Mouse (Mus musculus): ENCODE measurements at regions not wholly inside any gene's neighbourhood (a gene's known extent, or its start where the extent isn't known, plus 50 kb on each side); places are given as distances from the start of the nearest gene placed in this dataset.

- H3K4me3 ChIP-seq (ENCODE audit: low read depth, low read length): no peak overlapping the region
- H3K27me3 ChIP-seq (ENCODE audit: control insufficient read depth, insufficient read depth, low read length): no peaks in the 10 kb centered on the region
- ATAC-seq (ENCODE audit: low FRiP score, low TSS enrichment): no peak
- TF ChIP-seq EP300 (optimal IDR thresholded peaks at IDR 0.05) (no peak), CTCF (IDR thresholded peaks at IDR 0.05; ENCODE audit: low read depth) (no peak)
- H3K27ac ChIP-seq (replicated peaks): no peak overlapping the region
- no peaks in the 10 kb centered on the region for H3K9me3 ChIP-seq (ENCODE audit: control insufficient read depth, low read length)
- no peak overlapping the region for H3K4me2 ChIP-seq (replicated peaks; ENCODE audit: low read depth)
- H3K36me3 ChIP-seq (ENCODE audit: control insufficient read depth, insufficient read depth, low read length): no peaks in the 10 kb centered on the region
- H3K4me1 ChIP-seq (replicated peaks; ENCODE audit: control insufficient read depth, insufficient read depth): peaks cover 8% of the 10 kb centered on the region; the same call in 1 of the 2 replicates
- DNase-seq (ENCODE audit: low spot score): no peak
- 52% methylated on average over 10 of the region's 10 CpGs for WGBS
- no peak overlapping the region for H3K9ac ChIP-seq (ENCODE audit: low read length)
These were observed 70.9 kb upstream of the Slc25a33 start for GRCm38 (mm10) chr4:149844971-149845370.

- no peak for TF ChIP-seq CTCF (IDR thresholded peaks at IDR 0.05; ENCODE audit: low read depth)
- TF ChIP-seq EP300 (optimal IDR thresholded peaks at IDR 0.05): no peak
- no peak overlapping the region for H3K9ac ChIP-seq (ENCODE audit: low read length)
- H3K27me3 ChIP-seq (ENCODE audit: control insufficient read depth, insufficient read depth, low read length): no peaks in the 10 kb centered on the region
- DNase-seq (ENCODE audit: low spot score) (no peak), ATAC-seq (ENCODE audit: low FRiP score, low TSS enrichment) (no peak)
- H3K9me3 ChIP-seq (ENCODE audit: control insufficient read depth, low read length): no peaks in the 10 kb centered on the region
- 25% methylated on average over 10 of the region's 10 CpGs for WGBS
- H3K4me3 ChIP-seq (ENCODE audit: low read depth, low read length): no peak overlapping the region
- H3K27ac ChIP-seq (replicated peaks): no peak overlapping the region
- no peaks in the 10 kb centered on the region for H3K36me3 ChIP-seq (ENCODE audit: control insufficient read depth, insufficient read depth, low read length)
- H3K4me1 ChIP-seq (replicated peaks; ENCODE audit: control insufficient read depth, insufficient read depth): peaks cover 8% of the 10 kb centered on the region; the same call in 1 of the 2 replicates
- H3K4me2 ChIP-seq (replicated peaks; ENCODE audit: low read depth): no peak overlapping the region
These were observed 69.7 kb upstream of the Slc25a33 start for GRCm38 (mm10) chr4:149843736-149844135.

DNA sequence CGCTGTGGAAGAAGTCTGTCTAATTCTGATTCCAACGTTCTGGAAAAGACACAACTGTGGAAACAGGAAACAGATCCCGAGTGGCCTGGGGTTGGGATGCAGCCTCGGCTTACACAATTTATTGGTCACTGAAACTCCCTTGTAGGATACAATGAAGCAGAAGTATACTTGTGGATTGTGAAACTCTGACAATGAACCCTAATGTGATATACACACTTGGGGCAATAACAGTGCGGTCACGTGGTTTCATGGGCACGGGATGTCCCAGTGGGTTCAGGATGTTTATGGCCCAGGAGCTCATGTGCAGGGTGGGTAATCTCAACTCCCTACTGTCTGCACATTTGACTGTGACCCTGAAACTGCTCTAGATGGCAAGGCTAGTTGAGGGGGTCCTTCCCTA is 68.8 kb upstream of the Slc25a33 start:
- no peaks in the 10 kb centered on the region for H3K9me3 ChIP-seq (ENCODE audit: control insufficient read depth, low read length)
- no peak for DNase-seq (ENCODE audit: low spot score)
- no peaks in the 10 kb centered on the region for H3K27me3 ChIP-seq (ENCODE audit: control insufficient read depth, insufficient read depth, low read length)
- 83% methylated on average over 7 of the region's 7 CpGs for WGBS
- H3K4me2 ChIP-seq (replicated peaks; ENCODE audit: low read depth): no peak overlapping the region
- no peak overlapping the region for H3K27ac ChIP-seq (replicated peaks)
- peaks cover 8% of the 10 kb centered on the region; the same call in 1 of the 2 replicates for H3K4me1 ChIP-seq (replicated peaks; ENCODE audit: control insufficient read depth, insufficient read depth)
- H3K9ac ChIP-seq (ENCODE audit: low read length): no peak overlapping the region
- no peaks in the 10 kb centered on the region for H3K36me3 ChIP-seq (ENCODE audit: control insufficient read depth, insufficient read depth, low read length)
- ATAC-seq (ENCODE audit: low FRiP score, low TSS enrichment): no peak
- TF ChIP-seq CTCF (IDR thresholded peaks at IDR 0.05; ENCODE audit: low read depth) (no peak), EP300 (optimal IDR thresholded peaks at IDR 0.05) (no peak)
- H3K4me3 ChIP-seq (ENCODE audit: low read depth, low read length): no peak overlapping the region

GRCm38 (mm10) chr4:149841856-149842255 is 67.8 kb upstream of the Slc25a33 start:
- Histone ChIP-seq H3K27ac (replicated peaks) (no peak overlapping the region), H3K4me1 (replicated peaks; ENCODE audit: control insufficient read depth, insufficient read depth) (peaks cover 5% of the 10 kb centered on the region; the same call in 1 of the 2 replicates), H3K9ac (ENCODE audit: low read length) (no peak overlapping the region), H3K4me2 (replicated peaks; ENCODE audit: low read depth) (no peak overlapping the region), H3K36me3 (ENCODE audit: control insufficient read depth, insufficient read depth, low read length) (no peaks in the 10 kb centered on the region), H3K4me3 (ENCODE audit: low read depth, low read length) (no peak overlapping the region), H3K9me3 (ENCODE audit: control insufficient read depth, low read length) (no peaks in the 10 kb centered on the region), H3K27me3 (ENCODE audit: control insufficient read depth, insufficient read depth, low read length) (no peaks in the 10 kb centered on the region)
- WGBS: 76% methylated on average over 6 of the region's 6 CpGs
- peak; percentile 41; the same call in 1 of the 2 replicates for ATAC-seq (ENCODE audit: low FRiP score, low TSS enrichment)
- peak; percentile 81 for TF ChIP-seq CTCF (IDR thresholded peaks at IDR 0.05; ENCODE audit: low read depth)
- TF ChIP-seq EP300 (optimal IDR thresholded peaks at IDR 0.05): no peak
- DNase-seq (ENCODE audit: low spot score): peak; percentile 76

- peak; percentile 39 for DNase-seq (ENCODE audit: low spot score)
- TF ChIP-seq CTCF (IDR thresholded peaks at IDR 0.05; ENCODE audit: low read depth) (no peak), EP300 (optimal IDR thresholded peaks at IDR 0.05) (no peak)
- WGBS: 65% methylated on average over 12 of the region's 12 CpGs
- Histone ChIP-seq H3K36me3 (ENCODE audit: control insufficient read depth, insufficient read depth, low read length) (no peaks in the 10 kb centered on the region), H3K9me3 (ENCODE audit: control insufficient read depth, low read length) (no peaks in the 10 kb centered on the region), H3K4me2 (replicated peaks; ENCODE audit: low read depth) (no peak overlapping the region), H3K9ac (ENCODE audit: low read length) (no peak overlapping the region), H3K4me1 (replicated peaks; ENCODE audit: control insufficient read depth, insufficient read depth) (peaks cover 3% of the 10 kb centered on the region; the same call in 1 of the 2 replicates), H3K27ac (replicated peaks) (no peak overlapping the region), H3K4me3 (ENCODE audit: low read depth, low read length) (no peak overlapping the region), H3K27me3 (ENCODE audit: control insufficient read depth, insufficient read depth, low read length) (no peaks in the 10 kb centered on the region)
- ATAC-seq (ENCODE audit: low FRiP score, low TSS enrichment): peak; percentile 79
These were observed 66.6 kb upstream of the Slc25a33 start for GRCm38 (mm10) chr4:149840511-149841292.

DNA sequence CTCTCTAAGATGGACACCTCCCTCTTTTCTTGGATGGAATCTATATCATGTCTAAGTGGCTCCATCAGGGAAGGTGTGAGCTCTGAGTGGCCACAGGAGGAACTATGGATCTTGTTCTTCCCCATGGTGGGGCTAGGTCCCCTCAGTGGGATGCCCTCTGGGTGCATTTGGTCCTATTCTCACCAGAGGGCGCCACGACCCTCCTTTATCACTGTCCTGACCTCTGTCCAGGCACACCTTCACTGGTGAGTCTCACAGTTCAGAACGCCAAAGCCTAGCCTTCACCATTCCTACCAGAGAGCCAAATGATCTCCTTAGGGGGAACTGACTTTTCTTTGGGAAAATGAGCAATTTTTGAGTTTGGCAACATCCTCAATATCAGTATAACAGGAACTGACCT is 64.6 kb upstream of the Slc25a33 start:
- WGBS: 13% methylated on average over 3 of the region's 3 CpGs

More for the DNA sequence above, 64.6 kb upstream of the Slc25a33 start:
- no peaks in the 10 kb centered on the region for H3K36me3 ChIP-seq (ENCODE audit: control insufficient read depth, insufficient read depth, low read length)
- no peak for TF ChIP-seq EP300 (optimal IDR thresholded peaks at IDR 0.05)
- TF ChIP-seq CTCF (IDR thresholded peaks at IDR 0.05; ENCODE audit: low read depth): peak; percentile 72
- no peaks in the 10 kb centered on the region for H3K27me3 ChIP-seq (ENCODE audit: control insufficient read depth, insufficient read depth, low read length)
- no peak overlapping the region for H3K9ac ChIP-seq (ENCODE audit: low read length)
- ATAC-seq (ENCODE audit: low FRiP score, low TSS enrichment): no peak
- peaks cover 3% of the 10 kb centered on the region; the same call in 1 of the 2 replicates for H3K4me1 ChIP-seq (replicated peaks; ENCODE audit: control insufficient read depth, insufficient read depth)
- no peak overlapping the region for H3K4me2 ChIP-seq (replicated peaks; ENCODE audit: low read depth)
- no peak overlapping the region for H3K4me3 ChIP-seq (ENCODE audit: low read depth, low read length)
- H3K27ac ChIP-seq (replicated peaks): no peak overlapping the region
- DNase-seq (ENCODE audit: low spot score): no peak
- H3K9me3 ChIP-seq (ENCODE audit: control insufficient read depth, low read length): no peaks in the 10 kb centered on the region

Data from stomach, postnatal 0 days (tissue).